Mouse (Mus musculus): ENCODE measurements around the gene Abhd4.

DNA sequence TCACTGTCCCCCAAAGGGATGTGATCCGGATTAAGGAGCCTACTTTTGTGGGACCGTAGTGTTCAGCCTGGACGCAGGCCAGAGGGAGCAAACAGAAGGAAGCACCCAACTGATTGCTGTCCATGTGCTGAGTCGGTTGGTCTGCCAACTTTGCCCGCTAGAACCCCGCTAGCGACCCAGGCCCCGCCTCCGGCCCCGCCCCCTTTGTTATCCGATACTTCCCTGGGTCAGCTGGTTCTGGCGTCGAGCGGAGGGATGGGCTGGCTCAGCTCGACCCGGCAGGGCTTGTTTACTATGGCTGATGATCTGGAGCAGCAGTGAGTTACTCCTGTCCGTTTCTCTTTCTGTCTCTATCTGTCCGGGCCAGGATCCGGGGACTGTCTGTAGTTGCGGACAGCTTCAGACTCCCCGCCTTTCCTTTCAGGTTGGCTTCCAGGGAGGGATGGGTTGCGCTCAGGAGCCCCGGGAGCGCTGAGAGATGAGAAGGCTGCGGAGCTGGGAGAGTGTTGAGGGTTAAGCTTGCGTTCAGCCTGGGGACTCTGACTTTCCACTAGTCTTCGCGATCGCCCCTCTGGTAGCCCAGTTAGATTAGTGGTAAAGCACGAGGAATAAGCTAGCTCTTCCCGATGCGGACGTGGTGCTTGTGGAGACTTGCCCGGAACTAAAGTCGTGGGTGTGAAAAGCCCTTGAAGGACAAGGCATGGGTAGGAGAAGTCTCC, 5.2 kb downstream of the Abhd4 start:
- TF ChIP-seq CTCF (IDR thresholded peaks at IDR 0.05; ENCODE audit: control insufficient read depth, insufficient read depth, insufficient read length) (no peak), MAX (IDR thresholded peaks at IDR 0.05) (no peak), CEBPB (IDR thresholded peaks at IDR 0.05; ENCODE audit: low read depth) (no peak), MYOD1 (IDR thresholded peaks at IDR 0.05; ENCODE audit: control insufficient read depth, insufficient read length, low read depth) (no peak)

Data from C2C12 (cell line).